Mouse (Mus musculus): Measurements from ENCODE around the gene Myo7a. TPM values are rescaled to one million over a fixed set of nuclear protein-coding genes. Genes with fewer than 3 reads are reported as not detected.

Myo7a gene
- total and polyA plus RNA-seq, 2 experiments from 2014 or later, result 3.6 to 20.0 TPM

- H3K9ac ChIP-seq (replicated peaks; ENCODE audit: low read depth, low read length), result no peak overlapping the region
- DNase-seq (ENCODE audit: low spot score) (peak; percentile 26), ATAC-seq (ENCODE audit: insufficient read depth, low read depth) (0 out of 2 replicates have a peak, but pooled peaks have one; percentile 16)
- no peak overlapping the region for H3K4me2 ChIP-seq (ENCODE audit: low read depth, low read length)
- no peaks in the 10 kb centered on the region for H3K36me3 ChIP-seq (replicated peaks; ENCODE audit: control insufficient read depth, insufficient read depth, low read length)
- peaks cover 11% of the 10 kb centered on the region for H3K4me1 ChIP-seq (ENCODE audit: control insufficient read depth, insufficient read depth)
- no peak overlapping the region for H3K27ac ChIP-seq (ENCODE audit: low read depth)
- 51% methylated on average over 3 of the region's 3 CpGs for WGBS
- H3K27me3 ChIP-seq (ENCODE audit: control insufficient read depth, insufficient read depth, low read length), result peaks cover 3% of the 10 kb centered on the region; the same call in 1 of the 2 replicates
- TF ChIP-seq EP300 (IDR thresholded peaks at IDR 0.05; ENCODE audit: low read depth) (no peak), CTCF (IDR thresholded peaks at IDR 0.05; ENCODE audit: low read depth) (peak; percentile 45)
- H3K4me3 ChIP-seq (ENCODE audit: low read depth, low read length), result no peak overlapping the region
- no peaks in the 10 kb centered on the region for H3K9me3 ChIP-seq (replicated peaks; ENCODE audit: control insufficient read depth, low read length)
Measured at GRCm38 (mm10) chr7:98141206-98141605, 21.9 kb upstream of the Myo7a start.

- WGBS, result 6% methylated on average over 2 of the region's 2 CpGs
- DNase-seq (ENCODE audit: low spot score) (no peak), ATAC-seq (ENCODE audit: insufficient read depth, low read depth) (peak; percentile 55)
- peaks cover 3% of the 10 kb centered on the region; the same call in 1 of the 2 replicates for H3K27me3 ChIP-seq (ENCODE audit: control insufficient read depth, insufficient read depth, low read length)
- TF ChIP-seq EP300 (IDR thresholded peaks at IDR 0.05; ENCODE audit: low read depth) (no peak), CTCF (IDR thresholded peaks at IDR 0.05; ENCODE audit: low read depth) (no peak)
- H3K9me3 ChIP-seq (replicated peaks; ENCODE audit: control insufficient read depth, low read length), result no peaks in the 10 kb centered on the region
- H3K4me2 ChIP-seq (ENCODE audit: low read depth, low read length), result no peak overlapping the region
- H3K4me3 ChIP-seq (ENCODE audit: low read depth, low read length), result no peak overlapping the region
- no peak overlapping the region for H3K27ac ChIP-seq (ENCODE audit: low read depth)
- H3K9ac ChIP-seq (replicated peaks; ENCODE audit: low read depth, low read length), result no peak overlapping the region
- H3K36me3 ChIP-seq (replicated peaks; ENCODE audit: control insufficient read depth, insufficient read depth, low read length), result no peaks in the 10 kb centered on the region
- H3K4me1 ChIP-seq (ENCODE audit: control insufficient read depth, insufficient read depth), result peaks cover 11% of the 10 kb centered on the region
Measured at GRCm38 (mm10) chr7:98140597-98140996, 21.3 kb upstream of the Myo7a start.

GRCm38 (mm10) chr7:98139216-98139615, 19.9 kb upstream of the Myo7a start:
- no peaks in the 10 kb centered on the region for H3K9me3 ChIP-seq (replicated peaks; ENCODE audit: control insufficient read depth, low read length)
- no peak for TF ChIP-seq CTCF (IDR thresholded peaks at IDR 0.05; ENCODE audit: low read depth)
- no peak for TF ChIP-seq EP300 (IDR thresholded peaks at IDR 0.05; ENCODE audit: low read depth)
- no peaks in the 10 kb centered on the region for H3K36me3 ChIP-seq (replicated peaks; ENCODE audit: control insufficient read depth, insufficient read depth, low read length)
- H3K9ac ChIP-seq (replicated peaks; ENCODE audit: low read depth, low read length), result no peak overlapping the region
- WGBS, result 18% methylated on average over 9 of the region's 9 CpGs
- peaks cover 3% of the 10 kb centered on the region; the same call in 1 of the 2 replicates for H3K27me3 ChIP-seq (ENCODE audit: control insufficient read depth, insufficient read depth, low read length)
- no peak overlapping the region for H3K4me2 ChIP-seq (ENCODE audit: low read depth, low read length)
- no peak overlapping the region for H3K4me3 ChIP-seq (ENCODE audit: low read depth, low read length)
- ATAC-seq (ENCODE audit: insufficient read depth, low read depth) (no peak), DNase-seq (ENCODE audit: low spot score) (no peak)
- no peak overlapping the region for H3K27ac ChIP-seq (ENCODE audit: low read depth)
- H3K4me1 ChIP-seq (ENCODE audit: control insufficient read depth, insufficient read depth), result peaks cover 11% of the 10 kb centered on the region

GRCm38 (mm10) chr7:98137995-98138394, 18.7 kb upstream of the Myo7a start:
- no peak overlapping the region for H3K4me2 ChIP-seq (ENCODE audit: low read depth, low read length)
- H3K27me3 ChIP-seq (ENCODE audit: control insufficient read depth, insufficient read depth, low read length), result no peaks in the 10 kb centered on the region
- no peak overlapping the region for H3K27ac ChIP-seq (ENCODE audit: low read depth)
- H3K4me3 ChIP-seq (ENCODE audit: low read depth, low read length), result no peak overlapping the region
- H3K9me3 ChIP-seq (replicated peaks; ENCODE audit: control insufficient read depth, low read length), result no peaks in the 10 kb centered on the region
- TF ChIP-seq EP300 (IDR thresholded peaks at IDR 0.05; ENCODE audit: low read depth) (no peak), CTCF (IDR thresholded peaks at IDR 0.05; ENCODE audit: low read depth) (no peak)
- peaks cover 11% of the 10 kb centered on the region for H3K4me1 ChIP-seq (ENCODE audit: control insufficient read depth, insufficient read depth)
- no peaks in the 10 kb centered on the region for H3K36me3 ChIP-seq (replicated peaks; ENCODE audit: control insufficient read depth, insufficient read depth, low read length)
- DNase-seq (ENCODE audit: low spot score) (no peak), ATAC-seq (ENCODE audit: insufficient read depth, low read depth) (no peak)
- 70% methylated on average over 2 of the region's 2 CpGs for WGBS
- H3K9ac ChIP-seq (replicated peaks; ENCODE audit: low read depth, low read length), result no peak overlapping the region

DNA sequence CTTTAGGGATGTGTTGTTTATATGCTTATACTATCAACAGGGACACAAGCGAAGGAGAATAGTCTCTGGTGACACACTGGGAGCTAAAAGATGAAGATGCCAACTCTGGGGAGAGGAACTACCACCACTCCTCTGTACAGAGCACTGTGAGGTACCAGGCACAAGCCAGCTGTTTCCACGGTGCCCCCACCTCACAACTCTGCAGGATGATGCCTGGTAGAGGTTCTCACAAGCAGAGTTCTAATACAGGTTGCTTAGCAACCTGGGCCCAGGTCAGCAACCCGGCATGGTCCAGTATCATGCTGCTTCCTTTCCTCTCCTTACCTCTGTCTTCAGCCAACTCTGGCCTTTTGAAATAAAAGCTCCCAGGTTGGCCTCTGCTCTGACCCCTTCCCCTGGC, 18.3 kb upstream of the Myo7a start:
- Histone ChIP-seq H3K27me3 (ENCODE audit: control insufficient read depth, insufficient read depth, low read length) (no peaks in the 10 kb centered on the region), H3K4me1 (ENCODE audit: control insufficient read depth, insufficient read depth) (peaks cover 11% of the 10 kb centered on the region), H3K27ac (ENCODE audit: low read depth) (no peak overlapping the region), H3K4me3 (ENCODE audit: low read depth, low read length) (no peak overlapping the region), H3K9ac (replicated peaks; ENCODE audit: low read depth, low read length) (no peak overlapping the region), H3K36me3 (replicated peaks; ENCODE audit: control insufficient read depth, insufficient read depth, low read length) (no peaks in the 10 kb centered on the region), H3K9me3 (replicated peaks; ENCODE audit: control insufficient read depth, low read length) (no peaks in the 10 kb centered on the region), H3K4me2 (ENCODE audit: low read depth, low read length) (no peak overlapping the region)
- ATAC-seq (ENCODE audit: insufficient read depth, low read depth) (no peak), DNase-seq (ENCODE audit: low spot score) (no peak)
- TF ChIP-seq CTCF (IDR thresholded peaks at IDR 0.05; ENCODE audit: low read depth) (no peak), EP300 (IDR thresholded peaks at IDR 0.05; ENCODE audit: low read depth) (no peak)
- 61% methylated on average over 3 of the region's 3 CpGs for WGBS

GRCm38 (mm10) chr7:98131751-98132150, 12.4 kb upstream of the Myo7a start:
- 86% methylated on average over 8 of the region's 8 CpGs for WGBS
- DNase-seq (ENCODE audit: low spot score) (no peak), ATAC-seq (ENCODE audit: insufficient read depth, low read depth) (no peak)
- TF ChIP-seq CTCF (IDR thresholded peaks at IDR 0.05; ENCODE audit: low read depth), result no peak
- no peak for TF ChIP-seq EP300 (IDR thresholded peaks at IDR 0.05; ENCODE audit: low read depth)
- Histone ChIP-seq H3K9me3 (replicated peaks; ENCODE audit: control insufficient read depth, low read length) (no peaks in the 10 kb centered on the region), H3K27me3 (ENCODE audit: control insufficient read depth, insufficient read depth, low read length) (no peaks in the 10 kb centered on the region), H3K4me1 (ENCODE audit: control insufficient read depth, insufficient read depth) (no peaks in the 10 kb centered on the region), H3K4me2 (ENCODE audit: low read depth, low read length) (no peak overlapping the region), H3K4me3 (ENCODE audit: low read depth, low read length) (no peak overlapping the region), H3K27ac (ENCODE audit: low read depth) (no peak overlapping the region), H3K9ac (replicated peaks; ENCODE audit: low read depth, low read length) (no peak overlapping the region), H3K36me3 (replicated peaks; ENCODE audit: control insufficient read depth, insufficient read depth, low read length) (no peaks in the 10 kb centered on the region)

Measured in heart, postnatal 0 days (tissue).